Mouse (Mus musculus): ENCODE data around the gene Adgrd1. TPM values are rescaled to one million over a fixed set of nuclear protein-coding genes. Genes with fewer than 3 reads are reported as not detected.

The Adgrd1 gene
- polyA plus RNA-seq, 1 experiment from 2014 or later, result 0.02 TPM

DNA sequence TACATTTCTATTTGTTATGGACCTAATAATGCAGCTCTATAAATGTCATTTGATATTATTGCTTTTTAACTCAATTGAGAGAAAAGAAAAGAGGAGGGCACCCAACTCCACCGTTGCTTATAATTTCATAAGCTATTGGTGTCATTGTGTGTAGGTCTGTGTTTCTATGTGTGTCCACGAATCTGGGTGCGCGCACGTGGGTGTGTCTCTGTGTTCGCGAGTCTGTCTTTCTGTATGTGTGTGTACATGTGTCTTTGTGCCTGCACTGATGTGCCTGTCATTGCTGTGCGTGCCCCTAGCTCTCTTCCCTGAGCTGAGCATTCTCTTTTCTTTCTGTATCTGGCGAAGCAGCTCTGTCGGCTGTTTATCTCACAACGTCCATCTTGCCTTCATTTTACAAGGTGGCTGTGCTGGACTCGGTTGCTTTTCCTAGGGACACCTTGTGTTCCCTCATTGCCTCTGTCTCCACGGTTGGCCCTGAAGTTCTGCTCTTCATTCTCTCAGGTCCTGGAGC, 84.2 kb downstream of the Adgrd1 start:
- Histone ChIP-seq H3K4me3 (replicated peaks) (no peak overlapping the region), H3K9me3 (replicated peaks) (no peaks in the 10 kb centered on the region), H3K4me2 (peak overlapping the region; percentile 52), H3K27me3 (no peaks in the 10 kb centered on the region), H3K4me1 (replicated peaks) (peaks cover 49% of the 10 kb centered on the region), H3K9ac (peak overlapping the region; percentile 42; the same call in 1 of the 2 replicates), H3K36me3 (no peaks in the 10 kb centered on the region), H3K27ac (peak overlapping the region; percentile 83)
- ATAC-seq (ENCODE audit: low read depth) (peak; percentile 60), DNase-seq (peak; percentile 8)
- WGBS (ENCODE audit: insufficient replicate concordance), result 56% methylated on average over 13 of the region's 13 CpGs

DNA sequence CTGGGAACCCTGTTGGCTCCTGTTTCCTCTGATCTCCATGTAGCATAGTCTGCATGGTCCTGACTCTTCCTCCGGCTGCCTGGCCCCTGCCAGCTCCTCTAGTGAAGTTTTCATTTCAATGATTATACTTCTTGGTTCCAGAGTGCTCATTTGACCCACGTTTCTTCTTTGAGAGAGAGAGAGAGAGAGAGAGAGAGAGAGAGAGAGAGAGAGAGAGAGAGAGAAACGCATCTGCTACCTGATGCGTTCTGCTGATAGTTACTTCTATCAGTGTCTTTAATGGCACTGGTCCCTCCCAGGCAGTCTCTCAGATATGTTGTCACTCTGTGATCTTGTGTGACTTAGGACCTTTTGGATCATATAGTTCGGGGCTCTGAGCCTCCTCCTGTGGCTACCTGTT, 84.9 kb downstream of the Adgrd1 start:
- peak overlapping the region; percentile 52 for H3K4me2 ChIP-seq
- H3K4me3 ChIP-seq (replicated peaks), result no peak overlapping the region
- no peaks in the 10 kb centered on the region for H3K27me3 ChIP-seq
- H3K27ac ChIP-seq, result peak overlapping the region; percentile 83
- DNase-seq (no peak), ATAC-seq (ENCODE audit: low read depth) (peak; percentile 31)
- H3K9ac ChIP-seq, result peak overlapping the region; percentile 42; the same call in 1 of the 2 replicates
- H3K9me3 ChIP-seq (replicated peaks), result no peaks in the 10 kb centered on the region
- WGBS (ENCODE audit: insufficient replicate concordance), result 36% methylated on average over 5 of the region's 5 CpGs
- peaks cover 49% of the 10 kb centered on the region for H3K4me1 ChIP-seq (replicated peaks)
- H3K36me3 ChIP-seq, result no peaks in the 10 kb centered on the region

DNA sequence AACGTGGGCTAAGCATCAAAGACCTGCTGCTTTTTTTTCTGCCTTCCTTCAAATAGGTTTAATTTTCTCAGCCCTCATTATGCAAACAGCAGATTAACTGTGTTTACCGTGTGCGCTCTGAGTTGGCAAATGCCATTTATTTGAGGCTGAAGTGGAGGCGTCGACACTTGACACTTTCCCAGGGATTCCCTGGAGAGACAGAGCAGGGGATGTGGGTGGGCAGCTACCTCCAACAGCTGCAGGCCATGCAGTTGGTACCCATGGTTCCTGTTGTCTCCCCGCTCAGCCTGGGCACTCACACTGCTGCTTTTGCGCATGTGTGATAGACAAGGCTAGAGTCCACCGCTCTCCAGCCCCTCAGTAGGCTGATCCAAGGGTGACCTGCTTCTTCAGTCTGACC, 86.0 kb downstream of the Adgrd1 start:
- Histone ChIP-seq H3K4me1 (replicated peaks) (peaks cover 49% of the 10 kb centered on the region), H3K27ac (no peak overlapping the region), H3K36me3 (no peaks in the 10 kb centered on the region), H3K9ac (no peak overlapping the region), H3K9me3 (replicated peaks) (no peaks in the 10 kb centered on the region), H3K4me2 (no peak overlapping the region), H3K4me3 (replicated peaks) (no peak overlapping the region), H3K27me3 (no peaks in the 10 kb centered on the region)
- WGBS (ENCODE audit: insufficient replicate concordance), result 54% methylated on average over 8 of the region's 8 CpGs
- DNase-seq (no peak), ATAC-seq (ENCODE audit: low read depth) (no peak)

DNA sequence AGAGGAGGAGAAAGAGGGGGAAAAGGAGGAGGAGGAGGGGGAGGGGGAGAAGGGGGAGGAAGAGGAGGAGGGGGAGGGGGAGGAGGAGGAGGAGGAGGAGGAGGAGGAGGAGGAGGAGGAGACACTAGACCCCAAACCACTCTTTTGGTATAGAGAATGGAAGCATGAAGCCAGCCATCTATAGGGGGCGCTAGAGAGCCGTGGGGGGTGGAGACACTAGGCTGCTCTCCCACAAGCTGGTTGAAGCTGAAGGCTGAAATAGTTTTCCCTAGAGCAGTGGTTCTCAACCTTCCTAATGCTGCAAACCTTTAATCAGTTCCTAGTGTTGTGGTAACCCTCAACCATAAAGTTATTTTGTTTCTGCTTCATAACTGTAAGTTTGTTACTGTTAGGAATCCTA, 89.7 kb downstream of the Adgrd1 start:
- Histone ChIP-seq H3K9ac (no peak overlapping the region), H3K4me2 (no peak overlapping the region), H3K4me3 (replicated peaks) (no peak overlapping the region), H3K27me3 (no peaks in the 10 kb centered on the region), H3K27ac (no peak overlapping the region), H3K9me3 (replicated peaks) (no peaks in the 10 kb centered on the region), H3K4me1 (replicated peaks) (peaks cover 16% of the 10 kb centered on the region), H3K36me3 (no peaks in the 10 kb centered on the region)
- WGBS (ENCODE audit: insufficient replicate concordance), result 0% methylated on average over 2 of the region's 2 CpGs
- no peak for ATAC-seq (ENCODE audit: low read depth)
- peak; percentile 12 for DNase-seq

DNA sequence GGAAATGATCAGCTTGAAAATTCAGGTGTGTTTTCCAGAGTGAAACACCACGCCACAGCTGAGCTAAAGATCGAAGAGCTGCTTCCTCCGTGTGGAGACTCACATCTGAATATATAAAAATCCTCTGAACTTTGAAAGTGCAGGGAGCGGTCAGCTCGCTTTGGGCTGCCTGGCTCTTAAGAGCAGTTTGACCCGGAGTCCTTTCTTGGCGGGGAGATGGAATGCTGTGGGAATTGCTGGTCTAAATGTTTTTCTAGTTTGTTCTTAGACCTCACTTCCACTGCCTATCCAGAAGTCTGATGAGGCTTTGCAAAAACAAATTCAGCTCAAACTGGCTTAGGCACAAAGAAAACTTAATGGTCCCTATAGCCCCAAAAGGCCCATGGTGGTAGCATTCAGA, 90.4 kb downstream of the Adgrd1 start:
- 79% methylated on average over 7 of the region's 7 CpGs for WGBS (ENCODE audit: insufficient replicate concordance)
- H3K9ac ChIP-seq, result no peak overlapping the region
- no peaks in the 10 kb centered on the region for H3K9me3 ChIP-seq (replicated peaks)
- H3K4me3 ChIP-seq (replicated peaks), result no peak overlapping the region
- ATAC-seq (ENCODE audit: low read depth), result no peak
- H3K27me3 ChIP-seq, result no peaks in the 10 kb centered on the region
- peaks cover 10% of the 10 kb centered on the region for H3K4me1 ChIP-seq (replicated peaks)
- no peaks in the 10 kb centered on the region for H3K36me3 ChIP-seq
- H3K4me2 ChIP-seq, result no peak overlapping the region
- DNase-seq, result no peak
- no peak overlapping the region for H3K27ac ChIP-seq

DNA sequence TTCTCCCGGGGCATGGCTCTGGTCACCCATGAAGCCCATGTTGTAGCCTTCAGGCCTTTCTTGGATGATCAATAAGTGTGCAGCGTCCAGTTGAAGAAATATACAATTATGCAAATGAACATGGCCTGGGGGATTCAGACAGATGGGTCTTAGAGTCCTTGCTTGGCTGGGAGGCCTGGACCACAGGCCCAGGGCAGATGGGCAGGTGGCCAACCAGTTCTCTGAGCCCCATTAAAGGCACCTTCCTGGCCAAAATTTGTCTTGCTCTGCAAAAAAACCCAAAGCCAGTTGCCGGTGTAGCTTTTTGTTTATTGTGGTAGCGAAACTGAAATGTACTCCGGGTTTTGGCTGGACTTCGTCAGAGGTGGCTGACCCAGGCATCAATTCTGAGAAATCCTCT, 92.5 kb downstream of the Adgrd1 start:
- Histone ChIP-seq H3K9me3 (replicated peaks) (no peaks in the 10 kb centered on the region), H3K9ac (no peak overlapping the region), H3K4me3 (replicated peaks) (no peak overlapping the region), H3K4me2 (no peak overlapping the region), H3K27ac (no peak overlapping the region), H3K4me1 (replicated peaks) (no peaks in the 10 kb centered on the region; the same call in 1 of the 2 replicates), H3K36me3 (no peaks in the 10 kb centered on the region), H3K27me3 (no peaks in the 10 kb centered on the region)
- DNase-seq, result no peak
- ATAC-seq (ENCODE audit: low read depth), result no peak
- WGBS (ENCODE audit: insufficient replicate concordance), result 73% methylated on average over 6 of the region's 6 CpGs

DNA sequence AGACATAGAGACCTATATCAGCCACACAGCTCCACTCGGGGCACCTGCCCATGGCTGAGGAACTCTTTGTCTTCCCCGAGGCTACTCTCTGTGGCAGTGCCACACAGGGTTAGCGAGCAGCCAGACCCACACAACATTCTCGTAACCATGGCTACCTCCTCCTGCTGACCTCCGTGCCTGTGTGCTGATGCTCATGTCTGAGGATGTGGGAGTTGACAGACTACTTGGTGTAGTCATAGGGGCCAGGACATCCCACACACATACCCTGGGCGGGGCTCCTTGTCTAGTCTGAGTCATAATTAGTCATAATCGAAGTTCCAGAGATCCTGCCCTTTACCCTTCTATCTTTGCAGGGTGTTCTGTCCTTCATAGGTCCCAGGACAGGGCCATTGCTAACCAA, 93.5 kb downstream of the Adgrd1 start:
- Histone ChIP-seq H3K4me3 (replicated peaks) (no peak overlapping the region), H3K27me3 (no peaks in the 10 kb centered on the region), H3K27ac (no peak overlapping the region), H3K36me3 (no peaks in the 10 kb centered on the region), H3K9me3 (replicated peaks) (no peaks in the 10 kb centered on the region), H3K9ac (no peak overlapping the region), H3K4me2 (no peak overlapping the region), H3K4me1 (replicated peaks) (no peaks in the 10 kb centered on the region)
- no peak for ATAC-seq (ENCODE audit: low read depth)
- no peak for DNase-seq
- 56% methylated on average over 7 of the region's 7 CpGs for WGBS (ENCODE audit: insufficient replicate concordance)

DNA sequence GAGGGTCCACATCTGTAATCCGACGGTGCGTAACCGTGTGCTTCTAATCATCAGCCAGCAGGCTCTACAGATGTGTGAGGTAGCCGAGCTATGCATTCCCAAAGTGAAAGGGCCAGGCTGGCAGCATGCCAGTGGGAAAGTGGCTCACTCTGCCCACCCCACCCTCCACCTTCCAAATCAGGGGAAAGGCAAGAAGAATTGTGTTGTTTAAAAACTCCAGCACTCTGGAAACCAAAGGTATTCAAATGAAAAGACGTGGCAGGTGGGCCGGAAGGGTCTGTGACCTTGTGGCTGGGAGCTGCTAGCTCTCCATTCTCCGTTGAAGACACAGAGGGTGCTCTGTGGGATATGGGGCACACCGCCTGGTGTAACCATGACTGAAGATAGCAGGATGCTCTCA, 100.0 kb downstream of the Adgrd1 start:
- H3K27me3 ChIP-seq, result no peaks in the 10 kb centered on the region
- no peak for DNase-seq
- H3K27ac ChIP-seq, result no peak overlapping the region
- H3K36me3 ChIP-seq, result no peaks in the 10 kb centered on the region
- no peak overlapping the region for H3K4me3 ChIP-seq (replicated peaks)
- no peak for ATAC-seq (ENCODE audit: low read depth)
- WGBS (ENCODE audit: insufficient replicate concordance), result 70% methylated on average over 9 of the region's 9 CpGs
- no peaks in the 10 kb centered on the region for H3K9me3 ChIP-seq (replicated peaks)
- H3K4me2 ChIP-seq, result no peak overlapping the region
- H3K4me1 ChIP-seq (replicated peaks), result no peaks in the 10 kb centered on the region
- no peak overlapping the region for H3K9ac ChIP-seq

DNA sequence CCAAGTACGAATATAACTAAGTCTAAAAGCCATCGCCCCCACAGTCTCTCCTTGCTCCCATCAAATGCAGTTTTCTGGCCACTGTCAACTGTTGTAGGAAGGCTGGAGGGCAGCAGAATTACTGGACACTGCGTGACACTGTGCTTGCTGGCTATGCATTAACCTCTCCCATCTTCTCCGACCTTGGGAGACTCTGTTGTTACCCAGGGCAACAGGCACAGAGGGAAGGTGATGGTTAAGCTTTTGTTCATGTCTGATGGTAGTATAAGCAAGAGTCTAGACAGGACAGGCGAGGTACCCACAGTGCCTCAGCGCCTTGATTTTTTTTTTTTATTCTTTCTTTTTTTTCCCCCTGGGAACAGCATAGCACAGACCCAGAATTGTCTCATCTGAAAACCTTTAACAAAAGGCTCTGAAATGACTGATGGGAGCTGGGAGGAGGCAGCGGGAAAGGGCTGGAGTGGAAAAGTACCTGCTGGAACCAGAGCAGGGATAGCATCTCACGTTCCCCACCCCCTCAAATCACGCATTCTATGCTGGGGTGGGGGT, 100.5 kb downstream of the Adgrd1 start:
- Histone ChIP-seq H3K36me3 (no peaks in the 10 kb centered on the region), H3K27me3 (no peaks in the 10 kb centered on the region), H3K4me2 (no peak overlapping the region), H3K4me3 (replicated peaks) (no peak overlapping the region), H3K27ac (no peak overlapping the region), H3K9me3 (replicated peaks) (no peaks in the 10 kb centered on the region), H3K4me1 (replicated peaks) (no peaks in the 10 kb centered on the region), H3K9ac (no peak overlapping the region)
- no peak for DNase-seq
- 61% methylated on average over 9 of the region's 9 CpGs for WGBS (ENCODE audit: insufficient replicate concordance)
- ATAC-seq (ENCODE audit: low read depth), result no peak

DNA sequence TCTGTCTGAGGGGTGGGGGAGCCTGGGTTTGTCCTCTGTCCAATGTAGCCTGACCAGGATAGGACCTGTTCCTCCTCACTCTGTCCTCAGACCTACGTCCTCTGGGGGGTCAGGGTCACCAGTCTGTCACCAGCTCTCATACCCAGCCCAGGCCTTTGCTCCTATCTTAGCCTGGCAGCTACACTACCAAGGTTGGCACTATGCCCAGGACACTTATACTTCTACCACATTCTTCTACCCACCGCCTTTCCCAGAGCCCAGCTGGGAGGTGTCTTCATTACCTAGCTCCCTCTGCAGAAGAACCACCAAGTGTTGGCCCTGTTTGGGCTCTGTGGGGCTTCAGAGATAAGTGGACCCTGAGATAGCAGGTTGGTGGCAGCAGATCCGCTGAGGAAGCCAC, 103.6 kb downstream of the Adgrd1 start:
- ATAC-seq (ENCODE audit: low read depth) (no peak), DNase-seq (no peak)
- Histone ChIP-seq H3K36me3 (no peaks in the 10 kb centered on the region), H3K9ac (no peak overlapping the region), H3K27me3 (no peaks in the 10 kb centered on the region), H3K27ac (no peak overlapping the region), H3K4me2 (no peak overlapping the region), H3K4me1 (replicated peaks) (no peaks in the 10 kb centered on the region), H3K9me3 (replicated peaks) (no peaks in the 10 kb centered on the region), H3K4me3 (replicated peaks) (no peak overlapping the region)
- 57% methylated on average over 3 of the region's 3 CpGs for WGBS (ENCODE audit: insufficient replicate concordance)

DNA sequence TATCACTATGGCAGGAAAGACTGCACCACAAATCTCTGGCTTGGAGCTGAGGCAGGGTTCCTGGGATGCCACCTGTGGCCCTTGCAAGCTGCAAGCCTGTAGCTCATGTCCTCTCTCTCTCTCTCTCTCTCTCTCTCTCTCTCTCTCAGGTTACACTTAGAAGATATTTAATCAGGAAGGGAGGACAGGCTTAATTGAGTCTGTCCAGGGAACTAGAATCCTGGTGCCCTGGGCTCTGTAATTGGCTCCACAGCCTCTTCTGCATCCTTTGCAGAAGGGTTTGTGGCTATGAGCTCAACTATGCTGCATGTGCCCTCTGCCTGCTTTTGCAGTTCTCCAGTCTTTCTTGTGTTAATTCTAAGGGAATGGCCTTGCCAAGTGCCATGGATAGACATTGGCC, 111.7 kb downstream of the Adgrd1 start:
- DNase-seq, result no peak
- no peaks in the 10 kb centered on the region for H3K36me3 ChIP-seq
- H3K27ac ChIP-seq, result no peak overlapping the region

DNA sequence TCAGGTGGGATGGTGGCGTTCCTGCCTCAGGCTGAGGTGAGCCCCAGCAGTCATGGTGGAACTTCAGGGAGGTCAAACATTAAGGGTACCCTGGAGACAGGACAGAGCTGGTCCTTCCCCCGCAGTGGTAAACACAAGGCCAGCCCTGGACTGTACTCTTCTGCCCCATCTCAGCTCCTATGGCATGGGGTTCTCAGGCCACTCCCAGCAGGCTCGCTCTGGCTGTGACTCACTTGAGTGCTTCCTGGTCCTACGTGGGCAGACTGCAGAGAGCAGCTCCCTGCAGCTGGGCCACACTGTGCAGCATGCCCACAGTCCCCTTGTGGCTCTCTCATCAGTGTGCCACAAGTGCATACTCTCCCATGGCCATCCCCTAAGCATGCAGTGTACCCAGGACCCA, 112.3 kb downstream of the Adgrd1 start:
- Histone ChIP-seq H3K4me3 (replicated peaks) (no peak overlapping the region), H3K27me3 (no peaks in the 10 kb centered on the region), H3K9ac (no peak overlapping the region), H3K36me3 (no peaks in the 10 kb centered on the region), H3K27ac (no peak overlapping the region), H3K9me3 (replicated peaks) (no peaks in the 10 kb centered on the region), H3K4me1 (replicated peaks) (no peaks in the 10 kb centered on the region), H3K4me2 (no peak overlapping the region)
- 41% methylated on average over 4 of the region's 4 CpGs for WGBS (ENCODE audit: insufficient replicate concordance)
- DNase-seq (no peak), ATAC-seq (ENCODE audit: low read depth) (no peak)

More for the DNA sequence above, 111.7 kb downstream of the Adgrd1 start:
- Histone ChIP-seq H3K9me3 (replicated peaks) (no peaks in the 10 kb centered on the region), H3K9ac (no peak overlapping the region), H3K4me2 (no peak overlapping the region), H3K27me3 (no peaks in the 10 kb centered on the region), H3K4me3 (replicated peaks) (no peak overlapping the region), H3K4me1 (replicated peaks) (no peaks in the 10 kb centered on the region)
- ATAC-seq (ENCODE audit: low read depth), result no peak
